Mouse (Mus musculus) fat pad, adult 2 months (tissue): ENCODE measurements around the gene Slc25a16.
"Not testable (repeated sequence)": the region's sequence is repeated elsewhere in the genome, so short reads cannot be mapped to it uniquely, and the experiment has no call there.

Experiments used
- DNase-seq: peaks from one replicate; pipeline ENCODE4 v3.0.0-alpha.2; 2011; ENCODE audit warnings: low read depth, low spot score; ENCODE audit errors: extremely low read depth

The Slc25a16 gene

DNA sequence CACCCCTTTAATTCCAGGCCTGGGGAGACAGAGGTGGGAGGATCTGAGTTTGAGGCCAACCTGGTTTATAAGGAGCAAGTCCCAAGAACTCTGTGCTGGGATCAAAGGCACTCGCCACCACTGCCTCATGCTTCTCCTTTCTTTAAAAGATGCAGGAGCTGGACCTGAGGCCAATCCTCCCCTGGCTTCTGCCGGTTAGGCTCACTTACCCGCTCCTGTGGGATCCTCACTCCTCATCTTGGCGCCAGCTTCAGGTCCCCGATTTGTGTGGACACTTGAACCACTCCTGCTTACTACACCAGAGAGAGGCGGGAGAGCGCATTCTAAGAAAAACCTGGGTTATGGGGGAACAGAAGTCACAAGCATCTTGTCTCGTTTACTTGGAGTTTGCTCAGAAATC, 18.6 kb upstream of the Slc25a16 start:
- no peak for DNase-seq

GRCm38 (mm10) chr10:62902829-62903228, 17.6 kb upstream of the Slc25a16 start:
- DNase-seq = no peak

DNA sequence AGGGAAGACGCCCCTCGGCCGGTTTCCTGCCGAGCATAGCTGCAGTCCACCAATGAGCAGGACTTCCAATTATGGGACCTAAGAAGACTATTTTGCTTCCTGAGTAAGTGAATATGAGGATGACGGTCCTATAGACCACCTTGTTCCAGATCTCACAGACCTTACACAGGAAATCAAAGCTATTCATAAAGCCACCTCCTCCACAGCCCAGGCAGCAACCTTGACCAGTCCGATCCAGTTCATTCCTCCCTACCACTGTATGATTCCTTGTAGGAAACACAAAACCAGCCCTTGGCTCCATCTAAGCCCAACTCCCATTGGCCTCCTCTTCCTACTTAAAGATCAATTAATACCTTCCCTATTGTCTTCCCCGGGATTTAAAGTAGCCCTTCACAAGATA, 14.1 kb upstream of the Slc25a16 start:
- no peak for DNase-seq

DNA sequence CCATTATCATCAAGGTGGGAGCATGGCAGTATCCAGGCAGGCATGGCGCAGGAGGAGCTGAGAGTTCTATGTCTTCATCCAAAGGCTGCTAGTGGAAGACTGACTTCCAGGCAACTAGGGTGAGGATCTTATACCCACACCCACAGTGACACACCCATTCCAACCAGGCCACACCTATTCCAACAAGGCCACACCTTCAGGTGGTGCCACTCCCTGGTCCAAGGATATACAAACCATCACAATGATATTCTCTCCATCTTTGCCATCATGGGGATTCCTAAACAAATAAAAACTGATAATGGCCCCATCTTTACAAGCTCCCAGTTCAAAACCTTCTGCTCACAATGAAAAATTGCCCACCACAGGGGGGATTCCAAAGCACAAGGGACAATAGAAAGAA, 11.5 kb upstream of the Slc25a16 start, which contains the start of gene Tet1:
Gene Tet1, minus strand, starts transcription at position 101 of the 400 bp plus-strand sequence.
- DNase-seq = not testable (repeated sequence)

DNA sequence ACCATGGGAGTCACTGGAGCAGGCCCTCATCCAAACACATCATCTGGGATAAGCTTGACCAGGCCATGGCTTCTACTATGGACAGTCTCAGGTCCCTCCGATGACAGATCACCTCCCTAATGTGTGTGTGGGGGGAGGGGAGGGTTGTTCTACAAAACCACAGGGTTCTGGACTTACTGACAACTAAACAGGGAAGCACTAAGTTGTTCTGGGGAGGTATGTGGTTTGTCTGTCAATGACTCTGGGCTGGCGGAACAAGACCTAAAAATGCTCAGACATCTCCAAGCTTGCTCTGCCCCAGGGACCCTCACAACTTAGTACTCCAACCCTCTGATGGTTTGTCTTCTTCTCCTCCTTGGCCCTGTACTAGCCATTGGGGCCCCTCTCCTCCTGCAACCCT, 9.3 kb upstream of the Slc25a16 start:
- DNase-seq = no peak

DNA sequence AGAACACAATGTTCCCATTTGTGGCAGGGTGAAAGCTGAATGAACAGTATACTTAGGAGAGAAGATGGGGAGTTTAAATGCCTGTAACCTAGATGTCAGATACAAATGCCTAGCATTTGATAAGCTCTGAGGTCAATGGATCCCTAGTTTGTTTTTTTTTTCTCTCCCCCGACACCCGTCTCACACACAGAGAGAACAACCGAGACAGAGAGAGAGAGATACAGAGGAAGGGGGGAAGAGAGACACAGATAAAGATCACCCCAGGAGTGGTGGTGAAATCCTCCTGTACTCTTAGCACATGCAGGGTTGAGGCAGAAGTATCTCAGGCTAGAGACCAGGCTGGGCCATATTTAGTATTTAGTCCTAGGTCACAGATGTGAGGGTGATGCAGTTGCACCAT, 1.4 kb upstream of the Slc25a16 start:
- no peak for DNase-seq

- no peak for DNase-seq
Observed at GRCm38 (mm10) chr10:62920766-62921156, 328 bp downstream of the Slc25a16 start.

DNA sequence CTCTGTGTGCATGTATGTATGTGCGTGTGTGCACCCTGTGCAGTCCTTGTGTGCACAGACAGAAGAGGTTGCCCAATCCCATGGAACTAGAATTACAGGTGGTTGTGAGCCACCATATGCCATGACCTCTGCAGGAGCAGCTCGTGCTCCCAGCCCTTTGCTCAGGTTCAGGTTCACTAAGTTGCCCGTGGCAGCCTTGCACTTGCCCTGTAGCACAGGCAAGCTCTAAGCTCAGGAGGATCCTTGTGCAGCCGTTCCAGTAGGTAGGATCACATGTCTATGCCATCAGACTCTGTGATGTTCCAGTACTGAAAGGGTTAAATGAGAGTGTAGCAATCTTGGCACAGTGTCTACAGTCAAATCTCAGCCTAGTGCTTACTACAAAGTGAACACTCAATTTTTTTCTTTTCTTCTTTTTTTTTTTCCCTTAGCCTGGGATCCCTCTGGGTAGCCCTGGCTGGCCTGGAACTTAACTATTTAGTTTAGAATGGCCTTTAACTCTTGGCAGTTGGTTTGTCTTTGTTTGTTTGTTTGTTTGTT, 3.7 kb downstream of the Slc25a16 start:
- no peak for DNase-seq

DNA sequence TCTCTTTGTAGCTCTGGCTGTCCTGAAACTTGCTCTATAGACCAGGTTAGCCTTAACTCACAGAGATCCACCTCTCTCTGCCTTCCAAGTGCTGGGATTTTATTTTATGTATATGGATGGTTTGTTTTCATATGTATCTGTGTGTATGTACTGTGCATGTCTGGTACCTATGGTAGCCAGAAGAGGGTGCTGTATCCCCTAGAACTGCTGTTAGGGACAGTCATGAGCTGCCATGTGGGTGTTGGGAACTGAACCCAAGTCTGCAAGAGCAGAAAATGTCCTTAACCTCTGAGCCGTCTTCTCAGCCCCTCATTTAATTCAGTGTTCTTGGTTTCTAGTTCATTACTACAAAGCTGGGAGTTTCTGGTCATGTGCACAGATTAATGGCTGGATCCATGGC, 11.9 kb downstream of the Slc25a16 start:
- DNase-seq = no peak

DNA sequence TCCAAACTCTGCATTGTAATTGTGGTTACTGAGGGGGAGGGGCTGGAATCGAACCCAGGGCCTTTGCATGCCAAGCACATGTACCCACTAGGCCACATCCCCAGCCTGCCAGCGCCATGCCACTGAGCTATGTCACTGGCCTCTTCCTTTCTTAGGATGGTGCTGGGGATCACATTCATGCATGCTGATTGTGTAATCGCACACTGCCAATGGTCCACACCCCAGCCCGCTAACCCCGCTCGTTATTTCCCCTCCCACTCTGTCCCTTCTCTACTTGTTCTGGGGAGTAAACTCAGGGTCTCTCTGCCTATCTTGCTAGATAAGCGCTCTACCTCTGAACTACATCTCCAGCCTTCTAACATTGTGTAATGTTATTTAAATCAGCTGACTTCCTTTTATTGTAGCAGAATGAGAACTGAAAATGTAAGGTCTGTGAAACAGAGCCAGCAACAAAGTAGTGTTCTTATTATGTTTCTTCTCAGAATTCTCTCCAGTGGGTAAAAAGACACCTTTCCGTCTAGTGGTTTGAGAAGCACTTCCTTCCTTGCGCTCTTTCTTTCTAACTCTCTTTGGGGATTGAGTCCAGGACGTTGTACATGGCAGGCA, 24.6 kb downstream of the Slc25a16 start:
- no peak for DNase-seq

- no peak for DNase-seq
Observed at GRCm38 (mm10) chr10:62946738-62947471, 26.5 kb downstream of the Slc25a16 start, which contains the start of gene Dna2. Gene Dna2 (plus strand): TSS chr10:62947026.

GRCm38 (mm10) chr10:62948551-62948950, 28.1 kb downstream of the Slc25a16 start:
- no peak for DNase-seq

GRCm38 (mm10) chr10:62963956-62964355, 43.5 kb downstream of the Slc25a16 start:
- no peak for DNase-seq

GRCm38 (mm10) chr10:62965796-62966195, 45.4 kb downstream of the Slc25a16 start:
- no peak for DNase-seq

- no peak for DNase-seq
Observed at GRCm38 (mm10) chr10:62966291-62966690, 45.9 kb downstream of the Slc25a16 start.

- DNase-seq = no peak
Observed at GRCm38 (mm10) chr10:62971821-62972220, 51.4 kb downstream of the Slc25a16 start.

- no peak for DNase-seq
Observed at GRCm38 (mm10) chr10:62979667-62980038, 59.2 kb downstream of the Slc25a16 start.

DNA sequence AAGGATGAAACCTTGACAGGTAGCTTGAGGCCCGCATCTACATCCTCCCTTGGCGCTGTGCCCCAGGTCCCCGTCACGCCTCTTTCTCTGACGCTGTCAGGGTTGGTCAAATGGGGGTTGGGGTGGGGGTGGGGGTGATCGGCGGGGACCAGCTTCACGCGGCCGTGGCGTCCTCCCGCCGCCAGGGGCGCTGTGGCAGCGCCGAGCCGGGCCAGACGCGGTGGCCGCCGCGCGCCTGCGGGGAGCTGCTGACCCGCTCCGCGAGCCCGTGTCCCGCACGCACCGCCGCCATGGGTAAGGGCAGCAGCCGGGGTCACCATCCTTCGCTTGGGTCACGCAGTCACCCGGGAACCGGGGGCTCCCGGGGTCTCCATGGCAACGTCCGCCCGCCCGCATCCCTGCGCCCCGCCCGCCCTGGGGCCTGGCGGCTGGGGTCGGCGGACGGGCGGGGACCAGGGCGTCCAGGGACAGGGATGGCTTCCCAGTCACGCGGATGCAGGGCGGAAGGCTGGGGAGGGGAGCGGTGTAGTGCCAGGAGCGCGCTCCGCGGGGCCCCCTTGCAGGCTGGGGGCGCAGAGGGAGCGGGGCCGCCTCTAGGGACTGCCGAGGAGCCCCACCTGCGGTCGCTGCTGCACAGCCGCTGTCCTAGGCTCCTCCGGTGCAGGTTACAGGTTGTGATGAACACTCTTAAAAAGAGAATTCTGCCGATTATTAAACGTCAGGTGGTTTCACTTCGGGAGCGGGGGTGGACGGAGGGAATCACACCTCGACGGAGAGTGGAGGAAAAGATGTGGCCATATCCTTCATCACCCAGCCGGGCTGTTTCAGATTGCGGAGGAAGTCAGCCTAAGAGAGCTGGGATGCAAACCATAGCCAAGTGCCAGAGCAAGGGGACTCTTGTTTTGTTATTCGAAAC, 59.9 kb downstream of the Slc25a16 start, which contains the start of gene Rufy2:
Gene Rufy2, plus strand, starts transcription at position 185 of the 916 bp plus-strand sequence.
- no peak for DNase-seq

DNA sequence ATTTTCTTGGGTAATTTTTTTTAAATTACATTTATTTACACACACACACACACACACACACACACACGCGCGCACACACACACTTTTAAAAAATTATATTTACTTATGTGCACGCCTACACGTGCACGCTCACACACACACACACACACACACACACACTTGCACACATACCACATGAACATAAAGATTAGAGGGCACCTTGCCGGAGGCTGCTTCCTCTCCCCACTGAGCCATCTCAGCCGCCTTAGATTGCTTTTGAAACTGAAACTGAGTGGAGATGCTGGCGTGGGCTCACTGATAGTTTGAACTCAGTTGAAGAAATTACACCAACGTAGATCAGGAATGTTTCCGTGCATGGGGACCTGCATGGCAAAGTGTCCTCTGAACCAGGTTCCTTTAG, 63.6 kb downstream of the Slc25a16 start:
- no peak for DNase-seq

- no peak for DNase-seq
Observed at GRCm38 (mm10) chr10:62984495-62984894, 64.1 kb downstream of the Slc25a16 start.

DNA sequence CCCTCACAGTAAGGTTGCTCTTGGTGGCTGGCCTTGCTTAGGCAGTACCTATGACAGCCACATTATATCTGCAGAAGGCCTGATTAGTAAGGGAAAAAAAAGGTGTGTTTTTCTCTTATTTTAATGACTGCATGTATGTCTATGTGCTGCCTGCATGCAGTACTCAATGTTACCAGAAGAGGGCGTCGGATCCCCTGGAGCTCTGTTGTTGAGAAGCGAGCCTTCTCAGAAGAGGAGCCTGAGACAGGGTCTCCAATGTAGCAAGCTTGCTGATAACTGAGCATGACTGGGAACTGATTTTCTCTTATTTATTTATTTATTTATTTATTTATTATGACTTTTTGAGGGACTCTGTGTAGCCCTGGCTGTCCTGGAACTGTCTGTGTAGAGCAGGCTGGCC, 66.9 kb downstream of the Slc25a16 start:
- DNase-seq = no peak
